Mouse (Mus musculus) olfactory bulb, adult 2 months (tissue): Measurements from ENCODE around the gene Loxl3.

ENCODE experiments used
- CTCF ChIP-seq: fragments of 200-500 bp; IDR thresholded peaks from 2 replicates; pipeline ENCODE4 v1.5.1; 2012; ENCODE audit warnings: low read depth, mild to moderate bottlenecking, low read length, moderate library complexity; ENCODE audit not compliant: insufficient read depth
- POLR2A ChIP-seq: fragments of 200-500 bp; IDR thresholded peaks from 2 replicates; pipeline ENCODE4 v1.6.1; 2012; ENCODE audit warnings: mild to moderate bottlenecking, low read depth, low read length, moderate library complexity; ENCODE audit not compliant: insufficient read depth

DNA sequence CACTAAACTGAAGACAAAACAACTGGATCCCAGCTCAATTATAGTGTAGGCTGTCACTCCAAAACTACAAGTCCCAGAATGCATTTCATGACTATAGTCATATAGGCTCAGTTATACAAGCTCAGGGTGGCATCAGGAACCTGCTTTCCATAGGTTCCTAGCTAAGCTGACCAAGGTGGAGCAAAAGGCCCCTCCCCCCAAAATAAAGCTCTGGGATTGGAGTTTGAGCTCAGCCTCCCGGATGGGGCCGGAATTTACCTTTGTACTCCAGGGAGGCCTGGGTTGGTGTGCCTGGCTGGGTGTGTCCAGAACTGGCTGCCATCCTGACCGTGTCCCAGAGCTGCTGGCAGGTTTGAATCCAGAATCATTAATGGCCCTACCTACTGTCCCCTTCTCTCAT is 23.8 kb downstream of the Loxl3 start, which contains the start of gene Dqx1:
- TF ChIP-seq CTCF (no peak), POLR2A (no peak)
